Mouse (Mus musculus): Measurements from ENCODE around the gene Rap1gap. TPM values are rescaled to one million over a fixed set of nuclear protein-coding genes. Genes with fewer than 3 reads are reported as not detected.

Gene Rap1gap
- polyA plus RNA-seq, 1 experiment, result 1.3 TPM

DNA sequence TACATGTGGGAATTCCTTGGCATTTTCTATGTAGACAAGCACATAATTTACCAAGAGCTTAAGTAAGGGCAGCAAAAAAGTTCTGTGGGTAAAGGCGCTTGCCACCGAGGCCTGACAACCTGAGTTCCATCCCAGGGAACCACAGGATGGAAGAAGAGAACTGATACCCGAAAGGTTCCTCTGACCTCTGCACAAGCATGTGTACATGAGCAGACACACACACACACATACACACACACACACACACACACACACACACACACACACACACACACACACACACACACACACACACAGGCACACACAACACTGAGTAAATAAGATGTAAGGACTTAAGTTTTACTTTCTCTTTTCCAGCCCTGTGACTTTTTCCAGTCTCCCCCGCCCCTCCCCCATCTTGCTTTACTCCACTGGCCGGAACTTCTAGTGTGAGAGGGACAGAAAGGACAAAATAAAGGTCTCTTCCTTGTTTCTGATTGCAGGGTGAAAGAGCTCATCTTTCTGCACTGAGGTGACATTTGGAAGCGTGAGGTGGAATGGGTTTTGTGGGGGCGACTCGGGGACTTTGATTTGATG is 99.5 kb downstream of the Rap1gap start:
- no peak for TF ChIP-seq CTCF (IDR thresholded peaks at IDR 0.05; ENCODE audit: control insufficient read depth, insufficient read depth, insufficient read length)
- TF ChIP-seq FOSL1 (IDR thresholded peaks at IDR 0.05; ENCODE audit: insufficient read depth, low read length, poor library complexity, severe bottlenecking), result no peak
- TF ChIP-seq MYOD1 (IDR thresholded peaks at IDR 0.05; ENCODE audit: control insufficient read depth, insufficient read length, low read depth), result no peak
- no peak for TF ChIP-seq CEBPB (IDR thresholded peaks at IDR 0.05; ENCODE audit: low read depth)
- TF ChIP-seq MAX (IDR thresholded peaks at IDR 0.05), result no peak
- TF ChIP-seq USF1 (IDR thresholded peaks at IDR 0.05; ENCODE audit: low read depth), result no peak
- no peak for TF ChIP-seq MYOG (IDR thresholded peaks at IDR 0.05; ENCODE audit: control insufficient read depth, extremely low read depth, insufficient read length)
- H3K36me3 ChIP-seq (ENCODE audit: control insufficient read depth, insufficient read depth), result no peaks in the 10 kb centered on the region
- H3K4me3 ChIP-seq (ENCODE audit: insufficient read depth, poor library complexity, severe bottlenecking), result no peak overlapping the region

DNA sequence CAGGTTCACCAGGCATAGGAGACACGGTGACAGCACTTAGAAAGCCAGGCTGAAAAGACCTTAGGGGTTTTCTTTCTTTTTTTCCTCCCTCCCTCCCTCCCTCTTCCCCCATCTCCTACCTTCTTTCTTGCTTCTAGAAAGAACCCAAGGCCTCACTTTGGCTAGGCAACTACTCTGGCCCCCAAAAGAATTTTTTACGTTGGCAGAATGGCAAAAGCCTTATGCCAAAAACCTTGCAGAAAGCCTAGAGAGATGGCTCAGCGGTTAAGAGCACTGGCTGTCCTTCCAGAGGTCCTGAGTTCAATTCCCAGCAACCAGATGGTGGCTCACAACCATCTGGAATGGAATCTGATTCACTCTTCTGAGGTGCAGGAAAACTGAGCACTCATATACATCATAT is 100.1 kb downstream of the Rap1gap start:
- Histone ChIP-seq H3K36me3 (ENCODE audit: control insufficient read depth, insufficient read depth) (no peaks in the 10 kb centered on the region), H3K4me3 (ENCODE audit: insufficient read depth, poor library complexity, severe bottlenecking) (no peak overlapping the region), H3K27me3 (ENCODE audit: control insufficient read depth, insufficient read depth, insufficient read length) (peaks cover 23% of the 10 kb centered on the region), H3ac (ENCODE audit: control insufficient read depth, insufficient read length, low read depth) (no peak overlapping the region), H3K79me2 (ENCODE audit: control insufficient read depth, insufficient read depth) (no peaks in the 10 kb centered on the region), H3K79me3 (ENCODE audit: low read depth) (no peaks in the 10 kb centered on the region)
- TF ChIP-seq MAX (IDR thresholded peaks at IDR 0.05), result no peak

More for the DNA sequence above, 99.5 kb downstream of the Rap1gap start:
- Histone ChIP-seq H3ac (ENCODE audit: control insufficient read depth, insufficient read length, low read depth) (no peak overlapping the region), H3K79me3 (ENCODE audit: low read depth) (no peaks in the 10 kb centered on the region), H3K79me2 (ENCODE audit: control insufficient read depth, insufficient read depth) (no peaks in the 10 kb centered on the region), H3K27me3 (ENCODE audit: control insufficient read depth, insufficient read depth, insufficient read length) (peaks cover 18% of the 10 kb centered on the region)

DNA sequence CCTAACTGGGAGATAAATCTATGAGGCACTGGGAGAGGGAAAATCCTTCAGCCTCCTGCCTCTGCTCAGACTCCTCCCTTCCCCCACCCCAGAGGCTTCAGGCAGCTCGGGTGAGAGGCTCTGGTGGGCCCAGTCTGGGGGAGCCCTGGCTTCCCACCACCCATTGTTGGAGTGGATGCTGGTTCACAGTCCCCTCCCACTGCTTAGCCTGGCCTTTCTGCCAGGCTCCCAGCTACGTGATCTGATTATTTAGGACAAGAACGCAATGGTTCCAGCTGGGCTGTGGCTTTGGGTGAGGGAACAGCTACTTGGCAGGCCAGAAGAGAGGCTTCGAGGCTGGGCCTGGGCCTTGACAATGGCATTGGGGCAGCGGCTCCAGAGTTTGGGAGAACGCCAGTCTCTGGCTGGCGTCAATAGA is 101.0 kb downstream of the Rap1gap start:
- Histone ChIP-seq H3K36me3 (ENCODE audit: control insufficient read depth, insufficient read depth) (no peaks in the 10 kb centered on the region), H3K27me3 (ENCODE audit: control insufficient read depth, insufficient read depth, insufficient read length) (peaks cover 29% of the 10 kb centered on the region), H3ac (ENCODE audit: control insufficient read depth, insufficient read length, low read depth) (no peak overlapping the region), H3K79me3 (ENCODE audit: low read depth) (no peaks in the 10 kb centered on the region), H3K4me3 (ENCODE audit: insufficient read depth, poor library complexity, severe bottlenecking) (no peak overlapping the region), H3K79me2 (ENCODE audit: control insufficient read depth, insufficient read depth) (no peaks in the 10 kb centered on the region)
- TF ChIP-seq CTCF (IDR thresholded peaks at IDR 0.05; ENCODE audit: control insufficient read depth, insufficient read depth, insufficient read length) (no peak), MAX (IDR thresholded peaks at IDR 0.05) (no peak), MYOD1 (IDR thresholded peaks at IDR 0.05; ENCODE audit: control insufficient read depth, insufficient read length, low read depth) (no peak), USF1 (IDR thresholded peaks at IDR 0.05; ENCODE audit: low read depth) (no peak), MYOG (IDR thresholded peaks at IDR 0.05; ENCODE audit: control insufficient read depth, extremely low read depth, insufficient read length) (no peak), CEBPB (IDR thresholded peaks at IDR 0.05; ENCODE audit: low read depth) (no peak), FOSL1 (IDR thresholded peaks at IDR 0.05; ENCODE audit: insufficient read depth, low read length, poor library complexity, severe bottlenecking) (no peak)

DNA sequence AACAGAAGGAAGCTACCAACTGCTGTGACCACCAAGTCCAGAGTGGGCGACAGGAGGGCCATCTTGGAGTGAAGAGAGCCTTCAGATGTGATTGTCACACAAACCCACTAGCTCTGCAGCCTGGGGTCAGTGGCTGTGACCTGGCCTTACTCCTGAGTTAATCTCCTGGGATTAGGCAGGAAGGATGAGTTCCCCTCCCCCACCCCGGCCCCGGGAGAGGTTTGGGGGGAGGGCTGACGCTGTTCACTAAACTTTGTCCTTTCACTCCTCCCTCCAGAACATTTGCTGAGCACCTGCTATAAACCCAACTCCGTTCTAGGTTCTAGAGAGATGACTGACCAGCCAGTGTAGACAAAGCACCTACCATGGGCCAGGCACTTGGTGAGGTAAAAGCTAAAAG is 101.8 kb downstream of the Rap1gap start:
- Histone ChIP-seq H3K79me2 (ENCODE audit: control insufficient read depth, insufficient read depth) (no peaks in the 10 kb centered on the region), H3K79me3 (ENCODE audit: low read depth) (no peaks in the 10 kb centered on the region), H3K27me3 (ENCODE audit: control insufficient read depth, insufficient read depth, insufficient read length) (peaks cover 35% of the 10 kb centered on the region), H3ac (ENCODE audit: control insufficient read depth, insufficient read length, low read depth) (no peak overlapping the region), H3K36me3 (ENCODE audit: control insufficient read depth, insufficient read depth) (no peaks in the 10 kb centered on the region), H3K4me3 (ENCODE audit: insufficient read depth, poor library complexity, severe bottlenecking) (no peak overlapping the region)
- TF ChIP-seq MAX (IDR thresholded peaks at IDR 0.05) (no peak), USF1 (IDR thresholded peaks at IDR 0.05; ENCODE audit: low read depth) (no peak)

DNA sequence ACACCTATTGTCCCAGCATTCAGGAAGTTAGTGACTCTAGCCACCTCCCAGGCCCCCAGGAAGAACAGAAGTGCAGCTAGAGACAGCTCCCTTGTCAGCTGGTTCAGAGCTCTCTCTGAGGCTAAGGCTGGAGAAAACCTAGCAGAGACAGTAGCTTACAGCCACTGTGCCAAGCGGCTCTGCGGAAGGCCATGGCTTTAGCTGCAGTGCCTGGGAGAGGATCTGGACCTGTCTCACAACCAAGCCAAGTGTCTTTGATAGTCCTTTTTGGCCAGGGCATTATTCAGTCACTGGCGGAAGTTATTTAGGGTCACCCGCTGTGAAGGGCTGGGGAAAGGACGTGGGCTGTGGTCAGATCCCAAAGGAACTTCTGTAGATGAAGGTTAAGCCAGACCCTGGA is 103.9 kb downstream of the Rap1gap start:
- Histone ChIP-seq H3K4me3 (ENCODE audit: insufficient read depth, poor library complexity, severe bottlenecking) (no peak overlapping the region), H3K27me3 (ENCODE audit: control insufficient read depth, insufficient read depth, insufficient read length) (peaks cover 44% of the 10 kb centered on the region), H3K79me3 (ENCODE audit: low read depth) (no peaks in the 10 kb centered on the region), H3ac (ENCODE audit: control insufficient read depth, insufficient read length, low read depth) (no peak overlapping the region), H3K36me3 (ENCODE audit: control insufficient read depth, insufficient read depth) (no peaks in the 10 kb centered on the region), H3K79me2 (ENCODE audit: control insufficient read depth, insufficient read depth) (no peaks in the 10 kb centered on the region)
- no peak for TF ChIP-seq FOSL1 (IDR thresholded peaks at IDR 0.05; ENCODE audit: insufficient read depth, low read length, poor library complexity, severe bottlenecking)
- no peak for TF ChIP-seq MYOD1 (IDR thresholded peaks at IDR 0.05; ENCODE audit: control insufficient read depth, insufficient read length, low read depth)
- TF ChIP-seq CEBPB (IDR thresholded peaks at IDR 0.05; ENCODE audit: low read depth), result no peak
- no peak for TF ChIP-seq MYOG (IDR thresholded peaks at IDR 0.05; ENCODE audit: control insufficient read depth, extremely low read depth, insufficient read length)
- TF ChIP-seq MAX (IDR thresholded peaks at IDR 0.05), result no peak
- no peak for TF ChIP-seq CTCF (IDR thresholded peaks at IDR 0.05; ENCODE audit: control insufficient read depth, insufficient read depth, insufficient read length)
- TF ChIP-seq USF1 (IDR thresholded peaks at IDR 0.05; ENCODE audit: low read depth), result no peak

GRCm38 (mm10) chr4:137768831-137769230 is 104.3 kb downstream of the Rap1gap start:
- Histone ChIP-seq H3ac (ENCODE audit: control insufficient read depth, insufficient read length, low read depth) (no peak overlapping the region), H3K36me3 (ENCODE audit: control insufficient read depth, insufficient read depth) (no peaks in the 10 kb centered on the region), H3K79me3 (ENCODE audit: low read depth) (no peaks in the 10 kb centered on the region), H3K79me2 (ENCODE audit: control insufficient read depth, insufficient read depth) (no peaks in the 10 kb centered on the region), H3K4me3 (ENCODE audit: insufficient read depth, poor library complexity, severe bottlenecking) (no peak overlapping the region), H3K27me3 (ENCODE audit: control insufficient read depth, insufficient read depth, insufficient read length) (peaks cover 45% of the 10 kb centered on the region)
- TF ChIP-seq CTCF (IDR thresholded peaks at IDR 0.05; ENCODE audit: control insufficient read depth, insufficient read depth, insufficient read length) (no peak), USF1 (IDR thresholded peaks at IDR 0.05; ENCODE audit: low read depth) (no peak), MYOD1 (IDR thresholded peaks at IDR 0.05; ENCODE audit: control insufficient read depth, insufficient read length, low read depth) (no peak), MAX (IDR thresholded peaks at IDR 0.05) (no peak), CEBPB (IDR thresholded peaks at IDR 0.05; ENCODE audit: low read depth) (no peak), MYOG (IDR thresholded peaks at IDR 0.05; ENCODE audit: control insufficient read depth, extremely low read depth, insufficient read length) (no peak), FOSL1 (IDR thresholded peaks at IDR 0.05; ENCODE audit: insufficient read depth, low read length, poor library complexity, severe bottlenecking) (no peak)

Data from C2C12 (cell line).